Mouse (Mus musculus): ENCODE data around the gene Vps35l. TPM values are rescaled to one million over a fixed set of nuclear protein-coding genes. Genes with fewer than 3 reads are reported as not detected.
A peak's percentile ranks its signal among the peaks of the same experiment; 100 is the strongest.

Gene Vps35l
- polyA plus RNA-seq, 1 experiment from 2014 or later, result 69.6 TPM

- H3K27ac ChIP-seq (ENCODE audit: low read depth, low read length), result no peak overlapping the region
- no peak for ATAC-seq (ENCODE audit: low FRiP score, low TSS enrichment)
- no peak overlapping the region for H3K9ac ChIP-seq (ENCODE audit: low read depth, low read length)
- peaks cover 19% of the 10 kb centered on the region; the same call in 1 of the 2 replicates for H3K36me3 ChIP-seq (ENCODE audit: control insufficient read depth, insufficient read depth, low read length)
- WGBS, result 100% methylated on average over 4 of the region's 4 CpGs
- H3K4me1 ChIP-seq (ENCODE audit: control insufficient read depth, insufficient read depth, low read length), result no peaks in the 10 kb centered on the region
- H3K4me2 ChIP-seq (replicated peaks; ENCODE audit: low read depth, low read length), result no peak overlapping the region
- H3K9me3 ChIP-seq (ENCODE audit: control insufficient read depth, low read length), result no peaks in the 10 kb centered on the region
- no peak overlapping the region for H3K4me3 ChIP-seq (ENCODE audit: low read length)
- H3K27me3 ChIP-seq (ENCODE audit: control insufficient read depth, insufficient read depth, low read length), result no peaks in the 10 kb centered on the region
Observed at GRCm38 (mm10) chr7:118813592-118813991, 73.6 kb downstream of the Vps35l start.

GRCm38 (mm10) chr7:118816275-118816674 lies 76.2 kb downstream of the Vps35l start:
- no peaks in the 10 kb centered on the region for H3K9me3 ChIP-seq (ENCODE audit: control insufficient read depth, low read length)
- no peak overlapping the region for H3K9ac ChIP-seq (ENCODE audit: low read depth, low read length)
- 92% methylated on average over 3 of the region's 3 CpGs for WGBS
- H3K4me2 ChIP-seq (replicated peaks; ENCODE audit: low read depth, low read length), result no peak overlapping the region
- no peaks in the 10 kb centered on the region for H3K4me1 ChIP-seq (ENCODE audit: control insufficient read depth, insufficient read depth, low read length)
- H3K27ac ChIP-seq (ENCODE audit: low read depth, low read length), result no peak overlapping the region
- no peak overlapping the region for H3K4me3 ChIP-seq (ENCODE audit: low read length)
- no peaks in the 10 kb centered on the region for H3K27me3 ChIP-seq (ENCODE audit: control insufficient read depth, insufficient read depth, low read length)
- no peak for ATAC-seq (ENCODE audit: low FRiP score, low TSS enrichment)
- peaks cover 22% of the 10 kb centered on the region; the same call in 1 of the 2 replicates for H3K36me3 ChIP-seq (ENCODE audit: control insufficient read depth, insufficient read depth, low read length)

DNA sequence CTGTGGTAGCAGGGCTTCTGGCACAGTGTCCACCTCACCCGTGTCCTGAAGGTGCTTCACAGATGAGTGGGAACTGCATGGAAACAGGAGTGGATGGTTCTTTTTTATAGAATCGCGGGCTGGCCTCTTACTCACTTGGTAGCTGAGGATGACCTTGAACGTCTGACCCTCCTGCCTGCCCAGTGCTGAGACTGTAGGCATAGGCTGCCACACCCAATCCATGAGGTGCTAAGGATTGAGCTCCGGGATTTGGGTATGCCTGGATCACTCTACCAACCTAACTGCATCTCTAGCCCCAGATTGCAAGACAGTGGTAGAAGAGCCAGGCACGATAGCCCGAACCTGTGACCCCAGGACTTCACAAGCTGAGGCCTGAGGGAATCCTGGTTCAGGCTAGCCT lies 77.7 kb downstream of the Vps35l start:
- ATAC-seq (ENCODE audit: low FRiP score, low TSS enrichment), result no peak
- H3K36me3 ChIP-seq (ENCODE audit: control insufficient read depth, insufficient read depth, low read length), result peaks cover 22% of the 10 kb centered on the region; the same call in 1 of the 2 replicates
- no peak overlapping the region for H3K9ac ChIP-seq (ENCODE audit: low read depth, low read length)
- H3K27ac ChIP-seq (ENCODE audit: low read depth, low read length), result no peak overlapping the region
- H3K4me2 ChIP-seq (replicated peaks; ENCODE audit: low read depth, low read length), result no peak overlapping the region
- H3K4me3 ChIP-seq (ENCODE audit: low read length), result no peak overlapping the region
- no peaks in the 10 kb centered on the region for H3K4me1 ChIP-seq (ENCODE audit: control insufficient read depth, insufficient read depth, low read length)
- 89% methylated on average over 7 of the region's 7 CpGs for WGBS
- no peaks in the 10 kb centered on the region for H3K9me3 ChIP-seq (ENCODE audit: control insufficient read depth, low read length)
- H3K27me3 ChIP-seq (ENCODE audit: control insufficient read depth, insufficient read depth, low read length), result no peaks in the 10 kb centered on the region

GRCm38 (mm10) chr7:118819666-118820065 lies 79.6 kb downstream of the Vps35l start:
- no peak overlapping the region for H3K4me2 ChIP-seq (replicated peaks; ENCODE audit: low read depth, low read length)
- H3K4me1 ChIP-seq (ENCODE audit: control insufficient read depth, insufficient read depth, low read length), result no peaks in the 10 kb centered on the region
- no peaks in the 10 kb centered on the region for H3K9me3 ChIP-seq (ENCODE audit: control insufficient read depth, low read length)
- H3K27ac ChIP-seq (ENCODE audit: low read depth, low read length), result no peak overlapping the region
- no peaks in the 10 kb centered on the region for H3K27me3 ChIP-seq (ENCODE audit: control insufficient read depth, insufficient read depth, low read length)
- 30% methylated on average over 1 of the region's 1 CpGs for WGBS
- no peak overlapping the region for H3K9ac ChIP-seq (ENCODE audit: low read depth, low read length)
- no peak for ATAC-seq (ENCODE audit: low FRiP score, low TSS enrichment)
- H3K4me3 ChIP-seq (ENCODE audit: low read length), result no peak overlapping the region
- H3K36me3 ChIP-seq (ENCODE audit: control insufficient read depth, insufficient read depth, low read length), result peaks cover 17% of the 10 kb centered on the region; the same call in 1 of the 2 replicates

DNA sequence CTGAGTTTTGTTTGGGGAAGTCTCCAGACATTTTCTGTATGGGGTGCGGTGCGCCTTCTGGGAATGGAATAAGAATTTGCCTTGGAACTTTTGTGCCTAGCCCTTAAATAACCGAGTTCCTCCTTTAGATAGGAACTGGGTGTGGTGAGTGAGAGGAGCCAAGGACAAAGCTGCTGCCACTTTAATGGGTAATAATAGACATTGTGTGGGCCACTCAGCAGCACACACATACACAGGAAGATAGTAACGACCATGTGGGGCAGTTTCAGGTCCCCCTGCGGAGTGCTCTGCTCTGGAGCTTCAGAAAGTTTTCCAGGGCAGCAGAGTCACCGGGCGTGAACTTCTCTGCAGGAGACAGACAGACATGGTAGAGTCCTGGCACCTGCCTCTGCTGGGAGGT lies 81.3 kb downstream of the Vps35l start:
- 70% methylated on average over 7 of the region's 7 CpGs for WGBS
- Histone ChIP-seq H3K9me3 (ENCODE audit: control insufficient read depth, low read length) (no peaks in the 10 kb centered on the region), H3K4me3 (ENCODE audit: low read length) (no peak overlapping the region), H3K36me3 (ENCODE audit: control insufficient read depth, insufficient read depth, low read length) (peaks cover 22% of the 10 kb centered on the region; the same call in 1 of the 2 replicates), H3K9ac (ENCODE audit: low read depth, low read length) (no peak overlapping the region), H3K4me2 (replicated peaks; ENCODE audit: low read depth, low read length) (no peak overlapping the region), H3K27ac (ENCODE audit: low read depth, low read length) (no peak overlapping the region), H3K27me3 (ENCODE audit: control insufficient read depth, insufficient read depth, low read length) (no peaks in the 10 kb centered on the region), H3K4me1 (ENCODE audit: control insufficient read depth, insufficient read depth, low read length) (no peaks in the 10 kb centered on the region)
- no peak for ATAC-seq (ENCODE audit: low FRiP score, low TSS enrichment)

DNA sequence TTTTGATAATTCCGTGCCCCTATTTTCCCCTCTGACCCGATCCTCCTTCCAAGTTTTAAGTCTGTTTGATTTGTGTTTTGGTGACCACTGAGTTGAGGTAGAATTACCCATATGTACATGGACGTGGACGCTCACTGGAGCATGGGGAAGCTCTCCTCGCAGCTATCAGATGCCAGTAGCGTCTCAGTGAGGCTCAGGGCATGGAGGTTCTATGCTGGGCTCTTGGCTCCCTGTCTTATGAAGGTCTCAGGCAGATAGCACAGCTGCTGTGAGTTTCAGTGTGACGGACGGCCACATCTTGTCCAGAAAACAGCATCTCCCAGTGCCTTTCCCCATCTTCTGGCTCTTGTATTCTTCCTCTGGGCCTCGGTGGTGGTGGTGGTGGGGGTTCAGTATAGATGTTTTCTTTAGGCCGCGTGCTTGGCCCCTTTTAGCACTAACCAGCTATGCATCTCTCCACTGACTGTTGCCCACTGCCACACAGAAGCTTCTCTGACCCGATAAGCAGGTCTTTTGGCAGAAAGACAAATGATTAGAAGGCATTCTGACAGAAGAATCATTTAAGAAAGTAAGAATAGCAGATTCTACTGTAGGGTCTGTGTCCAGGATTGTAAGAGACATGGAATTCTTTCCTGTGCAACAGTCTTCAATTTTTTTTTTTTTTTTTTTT lies 82.0 kb downstream of the Vps35l start:
- peaks cover 20% of the 10 kb centered on the region; the same call in 1 of the 2 replicates for H3K36me3 ChIP-seq (ENCODE audit: control insufficient read depth, insufficient read depth, low read length)
- H3K9me3 ChIP-seq (ENCODE audit: control insufficient read depth, low read length), result no peaks in the 10 kb centered on the region
- no peaks in the 10 kb centered on the region for H3K4me1 ChIP-seq (ENCODE audit: control insufficient read depth, insufficient read depth, low read length)
- H3K27me3 ChIP-seq (ENCODE audit: control insufficient read depth, insufficient read depth, low read length), result no peaks in the 10 kb centered on the region
- H3K4me2 ChIP-seq (replicated peaks; ENCODE audit: low read depth, low read length), result no peak overlapping the region
- H3K9ac ChIP-seq (ENCODE audit: low read depth, low read length), result no peak overlapping the region
- H3K4me3 ChIP-seq (ENCODE audit: low read length), result no peak overlapping the region
- H3K27ac ChIP-seq (ENCODE audit: low read depth, low read length), result no peak overlapping the region
- no peak for ATAC-seq (ENCODE audit: low FRiP score, low TSS enrichment)
- WGBS, result 75% methylated on average over 12 of the region's 12 CpGs

DNA sequence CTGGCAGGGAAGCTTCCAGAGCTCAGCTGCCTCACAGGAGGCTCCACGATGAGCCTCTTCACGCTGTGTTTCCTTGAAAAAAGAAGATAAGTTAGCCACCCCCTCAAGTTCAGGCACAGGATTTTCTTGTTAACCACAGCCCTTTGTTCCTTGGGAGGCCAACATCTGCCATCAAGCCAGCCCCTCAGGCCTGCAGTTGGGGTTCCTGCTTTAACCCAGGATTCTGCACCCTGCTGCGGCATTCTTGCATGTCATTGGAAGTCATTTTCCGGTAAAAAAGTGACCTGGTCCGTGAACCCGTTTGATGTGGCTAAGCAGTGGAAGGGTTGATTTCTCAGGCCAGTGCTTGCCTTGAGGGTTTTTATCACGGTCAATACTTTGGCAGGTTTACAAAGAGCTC lies 84.4 kb downstream of the Vps35l start:
- peak overlapping the region; percentile 75 for H3K27ac ChIP-seq (ENCODE audit: low read depth, low read length)
- H3K4me3 ChIP-seq (ENCODE audit: low read length), result no peak overlapping the region
- no peaks in the 10 kb centered on the region for H3K27me3 ChIP-seq (ENCODE audit: control insufficient read depth, insufficient read depth, low read length)
- H3K9ac ChIP-seq (ENCODE audit: low read depth, low read length), result no peak overlapping the region
- H3K4me1 ChIP-seq (ENCODE audit: control insufficient read depth, insufficient read depth, low read length), result no peaks in the 10 kb centered on the region
- ATAC-seq (ENCODE audit: low FRiP score, low TSS enrichment), result 0 out of 2 replicates have a peak, but pooled peaks have one; percentile 11
- WGBS, result 44% methylated on average over 7 of the region's 7 CpGs
- H3K9me3 ChIP-seq (ENCODE audit: control insufficient read depth, low read length), result no peaks in the 10 kb centered on the region
- peaks cover 12% of the 10 kb centered on the region; the same call in 1 of the 2 replicates for H3K36me3 ChIP-seq (ENCODE audit: control insufficient read depth, insufficient read depth, low read length)
- H3K4me2 ChIP-seq (replicated peaks; ENCODE audit: low read depth, low read length), result no peak overlapping the region

DNA sequence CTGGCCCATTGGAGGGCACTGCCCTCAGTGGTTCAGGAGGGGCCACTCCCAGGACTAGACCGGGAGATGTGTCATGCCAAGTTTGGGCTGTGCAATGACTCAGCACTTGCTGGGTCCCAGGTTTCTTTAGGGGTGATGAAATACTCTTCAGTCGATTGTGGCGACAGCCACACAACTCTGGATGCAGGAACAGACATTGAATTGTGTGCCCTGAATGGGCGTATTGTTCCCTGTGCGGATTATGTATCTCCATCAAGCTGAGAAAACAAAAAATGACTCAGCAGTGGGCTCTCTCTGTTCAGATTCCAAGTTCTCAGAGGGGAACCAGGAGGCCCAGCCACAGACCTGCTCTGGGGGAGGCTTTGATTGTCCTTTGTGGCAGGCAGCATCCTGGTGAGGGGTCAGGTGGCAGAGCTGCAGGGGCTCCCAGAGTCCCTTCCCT lies 88.0 kb downstream of the Vps35l start:
- H3K4me2 ChIP-seq (replicated peaks; ENCODE audit: low read depth, low read length), result no peak overlapping the region
- H3K4me3 ChIP-seq (ENCODE audit: low read length), result no peak overlapping the region
- H3K4me1 ChIP-seq (ENCODE audit: control insufficient read depth, insufficient read depth, low read length), result no peaks in the 10 kb centered on the region
- no peak overlapping the region for H3K9ac ChIP-seq (ENCODE audit: low read depth, low read length)
- H3K27me3 ChIP-seq (ENCODE audit: control insufficient read depth, insufficient read depth, low read length), result no peaks in the 10 kb centered on the region
- peaks cover 16% of the 10 kb centered on the region; the same call in 1 of the 2 replicates for H3K36me3 ChIP-seq (ENCODE audit: control insufficient read depth, insufficient read depth, low read length)
- H3K27ac ChIP-seq (ENCODE audit: low read depth, low read length), result no peak overlapping the region
- H3K9me3 ChIP-seq (ENCODE audit: control insufficient read depth, low read length), result no peaks in the 10 kb centered on the region
- WGBS, result 68% methylated on average over 5 of the region's 5 CpGs
- no peak for ATAC-seq (ENCODE audit: low FRiP score, low TSS enrichment)

GRCm38 (mm10) chr7:118837901-118838300 lies 97.9 kb downstream of the Vps35l start:
- no peaks in the 10 kb centered on the region for H3K9me3 ChIP-seq (ENCODE audit: control insufficient read depth, low read length)
- H3K9ac ChIP-seq (ENCODE audit: low read depth, low read length), result no peak overlapping the region
- H3K4me3 ChIP-seq (ENCODE audit: low read length), result no peak overlapping the region
- WGBS, result 81% methylated on average over 5 of the region's 5 CpGs
- H3K27ac ChIP-seq (ENCODE audit: low read depth, low read length), result no peak overlapping the region
- no peaks in the 10 kb centered on the region for H3K27me3 ChIP-seq (ENCODE audit: control insufficient read depth, insufficient read depth, low read length)
- peaks cover 64% of the 10 kb centered on the region for H3K36me3 ChIP-seq (ENCODE audit: control insufficient read depth, insufficient read depth, low read length)
- no peaks in the 10 kb centered on the region for H3K4me1 ChIP-seq (ENCODE audit: control insufficient read depth, insufficient read depth, low read length)
- no peak for ATAC-seq (ENCODE audit: low FRiP score, low TSS enrichment)
- no peak overlapping the region for H3K4me2 ChIP-seq (replicated peaks; ENCODE audit: low read depth, low read length)
